ENCODE assay signal across 12 mouse cellular contexts in genomic region chr9:58303599-58304271, GRCm38 (mm10). TPM values are rescaled to one million over a fixed set of nuclear protein-coding genes. Genes with fewer than 3 reads are reported as not detected.
DNase-seq lines count a peak whose midpoint lies in the region; ATAC-seq and TF ChIP-seq lines count a peak whose summit lies in the region.
"Had no signal": no experiment of that assay in that cellular context is flagged by ENCODE, and none has a peak within 500 bp of the region (broad histone marks: within the 10 kb centered on the region; RNA-seq: fewer than 3 reads in every experiment).

No protein-coding gene starts in this region.

- no peak for ATAC-seq in liver, embryonic 12.5 days
- ATAC-seq in heart, embryonic 11.5 days (replicated peaks; ENCODE audit: insufficient number of reproducible peaks, low FRiP score, low TSS enrichment): no peak
- peak; percentile 40; the same call in 1 of the 2 replicates for ATAC-seq in stomach, embryonic 14.5 days (ENCODE audit: insufficient number of reproducible peaks, insufficient read depth, low FRiP score, low read depth)

- WGBS in liver, adult 2 months: 56% methylated on average over 8 of the region's 8 CpGs
- 52% methylated on average over 8 of the region's 8 CpGs for WGBS in liver, embryonic 12.5 days (ENCODE audit: insufficient replicate concordance)
- 46% methylated on average over 8 of the region's 8 CpGs for WGBS in heart, embryonic 11.5 days (ENCODE audit: insufficient replicate concordance)
- 62% methylated on average over 8 of the region's 8 CpGs for WGBS in limb, embryonic 10.5 days
- WGBS in stomach, embryonic 14.5 days: 23% methylated on average over 8 of the region's 8 CpGs

- no peak overlapping the region for H3K4me2 ChIP-seq in liver, embryonic 12.5 days
- no peak overlapping the region for H3K4me2 ChIP-seq in heart, embryonic 11.5 days
- H3K4me2 ChIP-seq in stomach, embryonic 14.5 days (replicated peaks; ENCODE audit: low read depth, low read length): no peak overlapping the region

- no peak overlapping the region for H3K4me3 ChIP-seq in liver, adult 2 months (ENCODE audit: insufficient read depth, low read depth, low read length)
- H3K4me3 ChIP-seq in liver, embryonic 12.5 days: no peak overlapping the region
- H3K4me3 ChIP-seq in heart, embryonic 11.5 days (ENCODE audit: low read depth, low read length): no peak overlapping the region
- H3K4me3 ChIP-seq in limb, embryonic 10.5 days: no peak overlapping the region
- H3K4me3 ChIP-seq in stomach, embryonic 14.5 days (ENCODE audit: low read depth, low read length): no peak overlapping the region

- no peaks in the 10 kb centered on the region for H3K9me3 ChIP-seq in liver, embryonic 12.5 days (replicated peaks)
- H3K9me3 ChIP-seq in heart, embryonic 11.5 days (replicated peaks; ENCODE audit: control insufficient read depth, low read length): no peaks in the 10 kb centered on the region
- H3K9me3 ChIP-seq in limb, embryonic 10.5 days (replicated peaks): no peaks in the 10 kb centered on the region
- no peaks in the 10 kb centered on the region for H3K9me3 ChIP-seq in stomach, embryonic 14.5 days (ENCODE audit: control insufficient read depth, low read depth, low read length)
- H3K9me3 ChIP-seq: G1E had no signal

- no peaks in the 10 kb centered on the region for H3K79me2 ChIP-seq in liver, adult 2 months (ENCODE audit: control insufficient read depth, insufficient read depth, low read length)

- no peaks in the 10 kb centered on the region for H3K36me3 ChIP-seq in liver, adult 2 months (ENCODE audit: control insufficient read depth, insufficient read depth, low read length)
- no peaks in the 10 kb centered on the region for H3K36me3 ChIP-seq in liver, embryonic 12.5 days
- no peaks in the 10 kb centered on the region for H3K36me3 ChIP-seq in heart, embryonic 11.5 days (ENCODE audit: control insufficient read depth, insufficient read depth, low read length)
- no peaks in the 10 kb centered on the region for H3K36me3 ChIP-seq in limb, embryonic 10.5 days
- H3K36me3 ChIP-seq in stomach, embryonic 14.5 days (ENCODE audit: control insufficient read depth, insufficient read depth, low read length): no peaks in the 10 kb centered on the region
- H3K36me3 ChIP-seq: G1E had no signal

- no peak overlapping the region for H3K27ac ChIP-seq in liver, adult 2 months (replicated peaks; ENCODE audit: insufficient read depth, low read depth, low read length)
- H3K27ac ChIP-seq in liver, embryonic 12.5 days: no peak overlapping the region; the same call in 1 of the 2 replicates
- H3K27ac ChIP-seq in heart, embryonic 11.5 days (ENCODE audit: low read depth, low read length): 0 out of 2 replicates have a peak overlapping the region, but pooled peaks have one; percentile 64
- peak overlapping the region; percentile 84 for H3K27ac ChIP-seq in limb, embryonic 10.5 days
- peak overlapping the region; percentile 82 for H3K27ac ChIP-seq in stomach, embryonic 14.5 days (ENCODE audit: low read length)

- no peak for TF ChIP-seq CTCF in liver, adult 2 months (IDR thresholded peaks at IDR 0.05; ENCODE audit: low read depth, low read length)

- H3K9ac ChIP-seq in liver, adult 2 months (ENCODE audit: low read depth, low read length): no peak overlapping the region
- H3K9ac ChIP-seq in liver, embryonic 12.5 days: no peak overlapping the region
- no peak overlapping the region for H3K9ac ChIP-seq in heart, embryonic 11.5 days (ENCODE audit: low read depth, low read length)
- no peak overlapping the region for H3K9ac ChIP-seq in stomach, embryonic 14.5 days (replicated peaks; ENCODE audit: low read depth, low read length)

- no peaks in the 10 kb centered on the region for H3K4me1 ChIP-seq in liver, adult 2 months (ENCODE audit: control insufficient read depth, insufficient read depth, low read length)
- peaks cover 9% of the 10 kb centered on the region; the same call in 1 of the 2 replicates for H3K4me1 ChIP-seq in liver, embryonic 12.5 days
- peaks cover 73% of the 10 kb centered on the region for H3K4me1 ChIP-seq in heart, embryonic 11.5 days (ENCODE audit: control insufficient read depth, insufficient read depth, low read length)
- peaks cover 65% of the 10 kb centered on the region for H3K4me1 ChIP-seq in limb, embryonic 10.5 days
- H3K4me1 ChIP-seq in stomach, embryonic 14.5 days (ENCODE audit: control insufficient read depth, insufficient read depth, low read length): peaks cover 71% of the 10 kb centered on the region

- peak; percentile 8 for DNase-seq in liver, adult 2 months (ENCODE audit: extremely low read depth, low read depth, low spot score)
- DNase-seq in limb, embryonic 10.5 days (ENCODE audit: low spot score): no peak
- DNase-seq in cerebellum, adult 11 months: no peak
- DNase-seq in layer of hippocampus, postnatal 25 days (ENCODE audit: extremely low spot score in 1 of 2, low spot score in 1 of 2): no peak
- DNase-seq: adrenal gland, postnatal 36 days; thymus, adult 2 months had no signal

- TF ChIP-seq POLR2A in liver, adult 2 months (IDR thresholded peaks at IDR 0.05; ENCODE audit: extremely low read depth, insufficient read depth, low read length): no peak

- H3K27me3 ChIP-seq in liver, adult 2 months (ENCODE audit: control insufficient read depth, insufficient read depth, low read length): no peaks in the 10 kb centered on the region
- peaks cover 36% of the 10 kb centered on the region for H3K27me3 ChIP-seq in liver, embryonic 12.5 days (replicated peaks)
- H3K27me3 ChIP-seq in heart, embryonic 11.5 days (ENCODE audit: control insufficient read depth, insufficient read depth, low read length): no peaks in the 10 kb centered on the region
- 0 out of 2 replicates have a peak, but pooled peaks cover 8% of the 10 kb centered on the region for H3K27me3 ChIP-seq in limb, embryonic 10.5 days (ENCODE audit: low read depth, poor library complexity, severe bottlenecking)
- H3K27me3 ChIP-seq in stomach, embryonic 14.5 days (ENCODE audit: control insufficient read depth, insufficient read depth, low read length): no peaks in the 10 kb centered on the region

RNA-seq across cellular contexts. Expression of gene Loxl1, which starts 9.3 kb away (rescaled TPM):
- 0.74 and 1.0 TPM in 2 replicates for total RNA-seq in liver, adult 2 months (2014; rRNA removed)
- 2.2 TPM in 2 replicates for polyA plus RNA-seq in liver, adult 2 months (2012; rRNA removed)
- 3.7 and 5.1 TPM in 2 replicates for polyA plus RNA-seq in liver, embryonic 12.5 days (2016; fragmentation: Nextera tagmentation; extraction: Ambion mirVana)
- 36.8 and 37.8 TPM in 2 replicates for polyA plus RNA-seq in heart, embryonic 11.5 days (2014; fragmentation: Nextera tagmentation; extraction: Ambion mirVana)
- polyA plus RNA-seq in limb, embryonic 10.5 days (2016; fragmentation: Nextera tagmentation; extraction: Ambion mirVana): 6.0 and 12.9 TPM in 2 replicates
- polyA plus RNA-seq in stomach, embryonic 14.5 days (2014; fragmentation: Nextera tagmentation; extraction: Ambion mirVana): 32.2 and 38.5 TPM in 2 replicates
- total RNA-seq in layer of hippocampus, postnatal 25 days (2021): 1 to 10 TPM; 3.1 to 4.0 TPM
- total RNA-seq: common myeloid progenitor, adult 5-6 weeks; G1E; neutrophil, adult 5-6 weeks had no signal
- polyA plus RNA-seq: G1E had no signal

RNA-seq across cellular contexts. Expression of gene Stoml1, which starts 50.8 kb away (rescaled TPM):
- total RNA-seq in liver, adult 2 months (2014; rRNA removed): 5.4 and 5.8 TPM in 2 replicates
- polyA plus RNA-seq in liver, adult 2 months (2012; rRNA removed): 7.8 and 8.1 TPM in 2 replicates
- 6.5 and 6.6 TPM in 2 replicates for polyA plus RNA-seq in liver, embryonic 12.5 days (2016; fragmentation: Nextera tagmentation; extraction: Ambion mirVana)
- polyA plus RNA-seq in heart, embryonic 11.5 days (2014; fragmentation: Nextera tagmentation; extraction: Ambion mirVana): 19.4 and 22.2 TPM in 2 replicates
- 21.8 and 26.1 TPM in 2 replicates for polyA plus RNA-seq in limb, embryonic 10.5 days (2016; fragmentation: Nextera tagmentation; extraction: Ambion mirVana)
- 27.0 and 30.3 TPM in 2 replicates for polyA plus RNA-seq in stomach, embryonic 14.5 days (2014; fragmentation: Nextera tagmentation; extraction: Ambion mirVana)
- 10 to 100 TPM; 71.3 to 78.6 TPM for total RNA-seq in layer of hippocampus, postnatal 25 days (2021)

RNA-seq across cellular contexts. Expression of gene Pml, which starts 54.1 kb away (rescaled TPM):
- 7.4 and 8.9 TPM in 2 replicates for total RNA-seq in liver, adult 2 months (2014; rRNA removed)
- polyA plus RNA-seq in liver, adult 2 months (2012; rRNA removed): 13.8 and 15.2 TPM in 2 replicates
- polyA plus RNA-seq in liver, embryonic 12.5 days (2016; fragmentation: Nextera tagmentation; extraction: Ambion mirVana): 24.4 and 26.5 TPM in 2 replicates
- 13.5 and 15.5 TPM in 2 replicates for polyA plus RNA-seq in heart, embryonic 11.5 days (2014; fragmentation: Nextera tagmentation; extraction: Ambion mirVana)
- 20.5 and 21.0 TPM in 2 replicates for polyA plus RNA-seq in limb, embryonic 10.5 days (2016; fragmentation: Nextera tagmentation; extraction: Ambion mirVana)
- 15.0 and 17.2 TPM in 2 replicates for polyA plus RNA-seq in stomach, embryonic 14.5 days (2014; fragmentation: Nextera tagmentation; extraction: Ambion mirVana)
- total RNA-seq in layer of hippocampus, postnatal 25 days (2021): 10 to 100 TPM in 1 of 2 experiments, 1 to 10 TPM in 1; 8.4 to 11.0 TPM

Comparison
In these comparisons a context has a peak if more than half of its experiments do, and no peak if none do; other contexts are left out.
1. H3K27ac ChIP-seq: peak in heart, embryonic 11.5 days (single experiment), limb, embryonic 10.5 days (single experiment) and stomach, embryonic 14.5 days (single experiment); none in liver, adult 2 months (single experiment) and liver, embryonic 12.5 days (single experiment).